Mouse (Mus musculus) thymus, adult 2 months (tissue): ENCODE results near the gene Tbkbp1.

Experiments used
- CTCF ChIP-seq: fragments of 200-500 bp; IDR thresholded peaks from 2 replicates; pipeline ENCODE4 v1.5.1; 2012; ENCODE audit warnings: mild to moderate bottlenecking, control low read depth, low read length, moderate library complexity, borderline replicate concordance; ENCODE audit not compliant: control insufficient read depth, poor library complexity, insufficient read depth; ENCODE audit errors: extremely low read depth
- POLR2A ChIP-seq: fragments of 200-500 bp; IDR thresholded peaks from 2 replicates; pipeline ENCODE4 v1.6.1; 2012; ENCODE audit warnings: mild to moderate bottlenecking, low read length, control low read depth, moderate library complexity; ENCODE audit not compliant: control insufficient read depth, poor library complexity, insufficient read depth; ENCODE audit errors: extremely low read depth

GRCm38 (mm10) chr11:97147333-97147732 is 4.0 kb downstream of the Tbkbp1 start:
- TF ChIP-seq CTCF (no peak), POLR2A (no peak)
